Mouse (Mus musculus): ENCODE measurements at regions not wholly inside any gene's neighbourhood (a gene's known extent, or its start where the extent isn't known, plus 50 kb on each side); places are given as distances from the start of the nearest gene placed in this dataset.

DNA sequence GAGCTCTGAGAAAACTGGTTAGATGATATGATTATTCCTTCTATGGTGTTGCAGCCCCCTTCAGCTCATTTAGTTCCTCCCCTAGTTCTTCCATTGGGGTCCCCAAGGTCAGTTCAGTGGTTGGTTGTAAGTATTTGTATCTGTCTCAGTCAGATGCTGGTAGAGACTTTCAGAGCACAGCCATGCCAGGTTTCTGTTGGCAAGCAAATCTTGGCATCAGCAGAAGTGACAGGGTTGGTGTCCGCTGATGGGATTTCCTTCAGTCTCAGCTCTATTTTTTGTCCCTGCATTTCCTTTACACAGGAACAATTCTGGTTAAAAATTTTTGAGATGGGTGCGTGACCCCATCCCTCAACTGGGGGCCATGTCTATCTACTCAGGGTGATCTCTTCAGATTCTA, 55.3 kb upstream of the Spaca1 start:
- no peak for DNase-seq (ENCODE audit: low spot score in 2 of 2)

DNA sequence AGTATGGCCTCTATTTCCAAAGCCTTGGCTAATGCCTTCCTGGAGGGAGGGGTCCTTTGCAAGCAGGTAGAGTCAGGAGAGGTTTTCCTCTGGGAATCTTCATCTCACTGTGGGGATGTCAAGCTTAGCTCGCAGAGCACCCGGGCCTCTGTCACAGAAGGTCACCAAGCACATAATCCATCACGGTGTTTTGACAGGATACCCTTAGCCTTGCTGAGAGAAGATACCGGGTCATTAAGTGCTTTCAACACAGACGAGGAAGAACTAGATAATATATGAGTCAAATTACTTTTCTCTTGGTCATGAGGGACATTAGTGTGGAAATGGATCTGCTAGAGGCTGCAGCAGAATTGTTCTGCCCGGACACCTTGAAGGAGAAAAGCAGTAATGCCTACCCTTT, 64.3 kb upstream of the Spaca1 start:
- no peak for DNase-seq (ENCODE audit: low spot score in 2 of 2)

DNA sequence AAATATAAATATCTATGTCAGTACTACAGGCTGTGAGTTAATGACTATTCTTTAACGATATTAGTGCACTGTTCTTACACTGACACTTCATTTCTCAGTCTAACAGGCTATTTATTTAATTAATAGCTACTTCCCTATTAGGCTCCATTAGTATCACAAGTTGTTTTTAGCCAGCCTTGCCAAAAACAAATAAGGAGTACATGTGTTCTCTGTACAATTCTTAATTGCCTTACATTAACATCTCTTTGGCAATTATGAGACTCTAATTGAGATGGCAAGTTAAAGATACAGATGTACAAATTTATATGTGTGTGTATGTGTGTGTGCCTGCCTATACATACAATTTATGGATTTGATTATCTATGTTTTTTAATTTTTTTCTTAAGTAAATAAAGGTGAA, 67.1 kb upstream of the Spaca1 start:
- no peak for DNase-seq (ENCODE audit: low spot score in 2 of 2)

DNA sequence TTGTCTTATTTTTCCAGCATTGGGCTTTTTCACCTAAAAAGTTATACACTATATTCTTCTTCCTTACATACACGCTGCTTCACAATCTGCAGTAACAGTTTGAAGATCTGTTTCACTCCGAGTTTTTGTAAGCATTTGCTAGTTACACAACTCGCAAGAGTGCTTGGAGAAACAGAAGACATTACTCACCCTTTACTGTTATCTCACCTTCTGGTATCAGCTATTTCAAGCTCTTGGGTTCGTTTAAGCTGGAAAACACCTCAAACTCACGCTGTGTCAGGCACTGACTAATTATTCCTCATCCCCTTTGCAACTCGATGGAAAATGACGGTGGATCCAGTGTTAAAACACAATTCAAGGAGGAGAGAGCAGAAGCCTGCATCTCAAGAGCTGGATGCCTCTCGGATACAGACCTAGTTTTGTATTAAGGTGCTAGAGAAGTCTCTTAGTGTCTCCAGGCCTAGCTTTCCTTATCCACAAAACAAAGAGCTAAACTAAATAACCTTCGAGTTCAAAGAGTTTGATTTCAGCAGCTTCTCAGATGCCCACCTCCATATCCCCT, 73.0 kb upstream of the Spaca1 start:
- DNase-seq (ENCODE audit: low spot score in 2 of 2), result no peak

DNA sequence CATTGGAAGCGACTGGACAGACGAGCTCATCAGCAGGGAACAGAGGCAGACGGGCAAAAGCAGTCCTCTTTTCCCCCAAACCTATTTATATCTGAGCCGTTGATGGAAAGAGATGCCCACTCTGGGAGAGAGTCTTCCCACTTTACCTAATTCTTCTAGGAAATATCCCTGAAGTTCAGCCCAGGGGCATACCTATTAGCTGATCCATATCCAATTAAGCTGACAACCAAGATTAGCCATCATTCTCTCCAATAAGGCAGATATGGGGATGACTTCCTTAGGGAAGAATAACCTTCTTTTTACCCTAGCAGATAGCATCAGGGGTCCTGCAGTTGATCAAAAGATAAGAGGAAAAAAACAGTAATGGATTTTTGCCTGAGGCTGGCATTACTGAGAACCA, 78.2 kb upstream of the Spaca1 start:
- no peak for DNase-seq (ENCODE audit: low spot score in 2 of 2)

DNA sequence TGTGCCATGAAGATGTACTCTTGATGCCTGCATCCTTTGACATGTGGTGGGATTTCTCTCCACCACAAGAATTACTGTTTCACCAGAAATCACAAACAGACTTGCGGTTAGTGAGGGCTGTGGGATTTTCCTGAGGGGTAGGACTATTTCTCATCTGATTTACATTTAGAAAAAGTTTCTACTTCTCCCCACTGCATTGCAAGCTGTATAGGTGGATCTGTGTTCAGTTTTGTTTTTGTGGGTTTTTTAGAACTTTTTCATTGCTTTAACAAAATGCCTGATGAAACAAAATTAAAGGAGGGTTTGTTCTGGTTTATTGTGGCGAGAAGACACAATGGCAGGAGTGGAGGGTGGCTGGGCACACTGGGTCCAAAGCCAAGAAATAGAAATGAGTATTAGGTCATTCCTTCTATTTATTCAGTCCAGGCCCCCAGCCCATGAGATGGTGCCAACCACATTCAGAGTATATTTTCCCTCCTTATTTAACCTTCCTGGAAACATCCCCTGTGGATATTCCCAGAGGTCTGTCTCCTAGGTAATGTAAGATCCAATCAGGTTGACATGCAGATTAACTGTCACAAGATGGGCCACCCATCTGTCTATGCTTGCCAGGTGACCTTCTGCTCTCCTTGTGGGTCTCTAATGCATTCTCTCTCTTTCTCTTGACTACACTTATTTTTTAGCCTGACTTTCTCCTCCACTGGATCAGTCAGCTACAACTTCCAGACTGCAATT, 96.3 kb upstream of the Spaca1 start:
- no peak for DNase-seq (ENCODE audit: low spot score in 2 of 2)

DNA sequence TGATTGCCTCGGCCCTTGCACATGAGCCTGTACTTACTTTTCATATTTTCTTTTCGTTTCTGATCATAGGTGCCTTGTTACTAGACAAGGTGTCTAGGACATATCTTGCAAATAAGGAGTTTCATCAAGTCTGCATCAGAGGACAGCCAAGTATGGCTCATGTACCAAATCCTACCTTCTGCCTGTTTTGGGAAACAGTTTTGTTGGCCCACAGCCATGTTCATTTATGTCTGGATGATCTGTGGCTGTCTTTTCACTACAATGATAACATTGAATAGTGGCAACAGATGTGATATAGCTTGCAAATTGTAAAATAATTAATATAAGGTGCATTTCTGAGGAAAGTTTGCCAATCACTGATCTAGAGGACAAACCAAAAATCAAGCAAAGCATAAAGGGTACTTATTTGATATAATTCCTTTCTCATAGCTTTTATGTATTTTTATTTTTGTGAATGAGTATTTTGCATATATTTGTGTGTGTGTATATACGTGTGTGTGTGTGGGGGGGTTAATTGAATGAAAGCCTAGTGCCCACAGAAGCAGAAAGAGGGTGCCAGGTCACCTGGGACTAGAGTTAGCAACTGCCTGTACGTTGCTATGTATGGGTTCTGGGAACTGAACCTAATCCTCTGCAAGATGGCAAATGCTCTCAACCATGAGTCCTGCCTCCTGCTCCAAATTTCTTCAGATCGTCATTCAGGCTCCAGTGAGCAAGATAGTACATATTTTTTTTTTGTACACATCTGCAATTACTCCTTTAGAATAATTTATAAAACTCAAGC, 99.2 kb upstream of the Spaca1 start:
- no peak for DNase-seq (ENCODE audit: low spot score in 2 of 2)

DNA sequence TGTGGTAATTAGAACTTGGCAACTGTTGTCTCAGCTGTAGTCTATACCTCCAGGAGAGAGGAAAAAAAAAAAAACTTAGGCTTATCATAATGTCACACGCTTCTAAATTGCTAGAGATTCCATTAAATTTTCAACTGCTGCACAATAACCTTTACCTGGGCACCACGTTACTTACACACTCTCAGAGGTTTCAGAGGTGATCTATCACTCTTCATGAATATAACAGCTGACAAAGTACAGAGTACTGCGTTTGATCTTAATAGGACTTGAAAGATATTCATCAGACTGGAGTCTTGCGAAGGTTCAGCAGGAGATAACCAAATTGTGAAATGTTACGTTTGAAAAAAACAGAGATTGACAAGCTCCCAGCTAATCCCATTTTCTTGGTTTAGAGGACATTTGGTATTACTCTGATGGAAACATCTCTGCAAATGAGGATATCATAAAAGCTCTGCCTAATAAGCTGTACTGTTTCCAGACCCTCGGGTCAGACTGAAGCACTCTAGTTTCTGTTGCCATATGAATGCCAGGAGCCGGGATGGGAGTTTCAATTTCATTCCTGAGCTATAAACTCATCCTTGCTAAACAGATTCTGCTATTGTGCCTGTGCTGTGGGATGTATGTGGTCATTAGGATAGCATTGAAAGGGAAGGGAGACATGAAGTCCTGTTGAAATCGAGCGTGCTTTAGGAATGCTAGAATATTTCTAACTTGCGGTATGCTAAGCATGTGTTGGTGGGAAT, 101.8 kb upstream of the Spaca1 start:
- DNase-seq (ENCODE audit: low spot score in 2 of 2), result no peak

DNA sequence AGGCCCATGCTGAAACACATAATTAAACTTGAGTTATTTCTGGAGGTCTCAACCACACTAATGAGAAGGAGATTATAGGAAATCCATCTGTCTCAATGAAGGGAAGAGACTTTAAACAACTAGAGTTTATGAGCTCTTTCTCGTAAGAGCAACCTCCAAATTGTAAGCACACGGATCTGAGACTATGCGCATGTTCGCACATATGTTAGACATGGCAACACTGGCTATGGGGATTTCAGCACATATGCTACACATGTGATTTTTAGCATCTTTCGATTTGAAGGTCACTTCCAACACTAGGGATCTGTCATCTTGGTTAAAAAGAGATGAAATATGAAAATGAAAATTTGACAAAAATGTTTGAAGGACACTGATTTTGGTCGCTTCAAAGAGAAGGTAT, 105.5 kb upstream of the Spaca1 start:
- DNase-seq (ENCODE audit: low spot score in 2 of 2), result no peak

DNA sequence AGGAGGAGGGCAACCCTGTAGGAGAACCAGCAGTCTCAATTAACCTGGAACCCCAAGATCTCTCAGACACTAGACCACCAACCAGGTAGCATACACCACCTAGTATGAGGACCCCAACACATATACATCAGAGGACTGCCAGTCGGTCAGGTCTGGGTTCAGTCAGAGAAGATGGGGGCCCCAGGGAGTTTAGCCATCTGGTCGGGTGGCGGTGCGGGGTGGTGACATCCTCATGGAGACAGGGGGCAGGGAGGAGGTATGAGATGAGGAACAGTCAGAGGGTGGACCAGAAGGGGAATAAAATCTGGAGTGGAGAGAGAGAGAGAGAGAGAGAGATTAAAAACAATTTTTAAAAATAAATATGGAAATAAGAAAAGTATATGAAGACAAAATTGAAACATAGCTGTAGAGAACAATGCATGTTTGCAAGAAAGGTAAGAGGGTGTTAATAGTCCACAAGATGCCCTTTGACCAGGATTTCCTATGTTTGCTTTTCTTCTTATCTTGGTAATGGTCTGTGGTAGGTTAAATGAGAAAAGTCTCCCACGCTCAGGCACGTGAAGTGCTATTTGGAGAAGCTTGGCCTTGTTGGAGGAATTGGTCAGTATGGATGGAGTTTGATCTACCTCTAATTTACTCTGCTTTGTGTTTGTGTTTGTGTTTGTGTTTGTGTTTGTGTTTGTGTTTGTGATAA, 108.0 kb upstream of the Spaca1 start:
- no peak for DNase-seq (ENCODE audit: low spot score in 2 of 2)

DNA sequence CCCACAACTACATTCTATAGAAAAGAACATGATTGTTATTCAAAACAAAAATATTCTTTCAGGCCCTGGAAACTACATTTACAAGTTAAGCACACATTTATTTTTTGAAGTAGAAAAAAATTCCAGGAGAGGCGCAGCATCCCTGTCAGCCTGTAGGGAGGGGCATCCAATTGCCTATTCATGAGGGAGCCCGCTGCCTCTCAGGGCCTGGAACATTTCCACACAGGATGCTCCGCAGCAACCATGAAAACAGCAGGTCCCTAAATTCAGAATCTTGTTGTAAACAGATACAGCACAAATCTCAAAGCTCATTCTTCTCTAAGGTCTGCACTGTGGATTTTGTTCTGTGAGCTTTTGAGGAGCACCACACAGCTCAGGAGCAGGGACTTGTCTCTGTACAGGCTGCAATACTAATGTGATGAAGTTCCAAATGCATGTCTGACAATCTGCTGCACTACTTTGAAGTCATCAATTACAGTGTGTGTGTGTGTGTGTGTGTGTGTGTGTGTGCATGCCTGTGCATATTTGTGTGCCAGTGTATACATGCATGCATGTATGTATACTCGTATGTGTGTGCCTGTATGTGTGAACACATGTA, 121.4 kb upstream of the Spaca1 start:
- DNase-seq (ENCODE audit: low spot score in 2 of 2), result no peak

DNA sequence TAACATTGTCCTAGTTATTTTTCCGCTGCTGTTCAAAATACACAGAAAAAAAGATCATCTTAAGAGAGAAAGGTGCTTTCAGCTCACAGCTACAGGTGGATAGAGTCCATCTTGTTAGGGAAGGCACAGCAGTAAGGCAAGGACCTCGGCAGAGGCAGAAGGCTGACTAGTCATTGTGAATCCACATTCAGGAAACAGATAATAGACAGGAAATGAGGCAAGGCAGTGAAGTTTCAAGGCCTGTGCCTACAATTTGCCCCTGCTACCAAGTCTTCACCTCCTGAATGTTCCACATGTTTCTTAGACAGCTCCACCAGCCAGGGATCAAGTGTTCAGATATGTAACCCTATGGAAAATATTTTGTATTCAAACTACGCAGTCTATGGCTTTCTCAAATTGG, 122.0 kb upstream of the Spaca1 start:
- no peak for DNase-seq (ENCODE audit: low spot score in 2 of 2)

DNA sequence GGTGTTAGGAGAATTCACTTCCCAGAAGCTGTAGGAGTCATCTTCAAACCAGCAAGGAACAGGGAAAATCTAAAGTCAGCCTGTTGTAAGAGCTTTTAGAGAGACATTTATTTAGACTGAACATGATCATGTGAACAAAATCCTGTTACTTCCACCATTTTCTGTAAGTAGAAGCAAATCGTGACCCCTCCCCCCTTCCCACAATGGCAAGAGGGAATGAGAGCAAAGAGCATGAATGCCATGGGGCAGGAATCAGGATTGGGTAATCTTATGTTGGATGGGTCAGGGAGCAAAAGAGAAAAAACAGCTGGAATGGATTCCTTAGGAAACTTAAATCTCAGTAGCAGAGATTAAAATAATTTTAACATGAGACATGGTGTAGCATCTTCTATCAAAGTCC, 127.4 kb upstream of the Spaca1 start:
- no peak for DNase-seq (ENCODE audit: low spot score in 2 of 2)

DNA sequence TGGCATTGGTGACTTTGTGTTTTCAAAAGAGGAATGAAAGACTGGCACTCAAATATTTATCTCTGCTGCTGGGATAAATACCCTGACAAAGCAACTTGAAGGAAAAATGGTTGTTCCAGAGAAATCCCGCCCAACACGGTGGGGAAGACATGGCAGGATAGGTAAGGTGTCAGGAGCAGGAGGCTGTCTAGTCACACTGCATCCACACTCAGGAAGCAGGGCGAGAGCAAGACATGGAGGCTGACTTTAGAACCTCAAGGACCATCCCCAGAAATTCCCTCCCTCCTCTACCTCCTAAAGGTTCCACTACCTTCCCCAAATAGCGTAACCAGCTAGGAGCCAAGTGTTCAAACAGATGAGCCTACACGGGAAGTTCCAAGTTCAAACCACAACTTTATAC, 136.5 kb upstream of the Spaca1 start:
- no peak for DNase-seq (ENCODE audit: low spot score in 2 of 2)

DNA sequence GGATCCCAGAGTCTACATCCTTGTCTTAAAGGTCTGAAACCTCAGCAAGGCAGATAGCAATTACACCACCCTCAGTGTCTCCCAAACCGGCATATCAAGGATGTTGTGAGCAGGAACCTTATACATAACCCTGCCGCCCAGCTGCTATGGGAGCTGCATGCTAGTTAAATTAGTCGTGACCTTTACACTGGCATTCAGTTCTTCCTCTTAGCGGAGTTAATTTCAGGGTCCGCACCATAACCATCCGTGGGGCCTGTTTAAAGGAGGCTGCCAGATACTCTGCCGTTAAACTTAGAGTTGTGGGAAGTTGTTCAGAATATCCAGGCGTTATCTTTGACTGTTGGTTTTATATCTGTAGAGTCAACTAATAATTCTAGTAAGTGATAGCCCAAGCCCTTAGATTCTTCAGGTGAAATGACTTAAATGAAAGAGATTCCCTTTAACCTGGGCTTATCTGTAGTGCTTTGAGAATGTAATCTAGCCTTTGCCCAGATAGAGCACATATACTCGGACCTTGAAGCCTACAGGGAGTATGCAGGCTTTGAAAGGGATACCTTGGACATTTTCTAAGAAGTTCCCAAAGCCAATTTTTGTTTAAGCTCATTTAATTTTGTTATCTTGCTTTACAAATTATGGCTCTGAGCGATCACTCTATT, 153.3 kb upstream of the Spaca1 start:
- no peak for DNase-seq (ENCODE audit: low spot score in 2 of 2)

DNA sequence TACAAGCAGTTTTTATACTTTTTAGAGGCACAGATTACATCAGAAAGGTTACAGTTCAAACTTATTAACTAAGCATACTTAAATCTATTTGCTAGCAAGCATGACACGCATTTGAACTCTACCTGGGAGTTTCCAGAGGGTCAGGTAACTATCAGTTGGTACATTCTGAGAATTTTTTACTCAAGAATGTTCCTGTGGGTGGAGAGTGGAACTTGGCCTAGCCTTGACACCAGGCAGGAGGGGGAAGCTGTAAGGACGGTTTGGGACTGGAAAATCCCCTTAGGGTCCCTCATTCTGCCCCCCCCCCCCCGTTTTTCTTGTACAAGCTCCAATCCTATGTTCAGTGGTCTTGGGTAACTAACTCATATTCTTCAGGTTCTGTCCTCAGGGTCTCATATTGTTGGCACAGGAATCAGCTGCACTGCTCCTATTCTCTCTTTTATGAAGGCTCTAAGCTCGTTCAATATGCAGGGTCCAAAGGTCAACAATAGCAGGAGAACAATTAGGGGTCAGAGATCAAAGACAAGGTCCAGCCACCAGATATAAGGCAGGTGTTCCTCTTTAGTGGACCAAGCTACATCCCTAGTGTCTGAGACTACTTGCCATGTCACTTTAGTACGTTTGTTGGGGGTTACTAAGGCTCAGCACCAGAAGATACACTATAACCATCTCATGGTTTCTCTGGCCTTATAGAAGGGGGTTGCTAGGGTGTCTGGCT, 159.3 kb upstream of the Spaca1 start:
- no peak for DNase-seq (ENCODE audit: low spot score in 2 of 2)

DNA sequence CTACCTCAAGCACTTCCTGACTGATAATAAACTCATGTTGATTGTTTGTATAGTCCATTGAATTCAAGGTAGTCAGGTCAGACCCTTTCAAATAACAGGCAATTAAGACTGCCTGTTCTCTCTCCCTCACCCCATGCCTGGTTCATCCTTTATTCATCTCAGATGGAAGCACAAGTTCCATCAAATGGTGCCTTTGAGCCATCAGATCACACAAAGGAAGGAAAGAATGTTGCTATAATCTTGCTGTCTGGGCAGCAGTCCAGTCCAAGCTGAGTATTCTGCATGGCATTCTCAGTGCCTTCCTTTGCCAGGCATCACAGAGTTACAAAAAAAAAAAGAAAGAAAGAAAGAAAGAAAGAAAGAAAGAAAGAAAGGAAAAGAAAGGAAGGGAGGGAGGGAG, 163.7 kb upstream of the Spaca1 start:
- DNase-seq (ENCODE audit: low spot score in 2 of 2), result no peak

DNA sequence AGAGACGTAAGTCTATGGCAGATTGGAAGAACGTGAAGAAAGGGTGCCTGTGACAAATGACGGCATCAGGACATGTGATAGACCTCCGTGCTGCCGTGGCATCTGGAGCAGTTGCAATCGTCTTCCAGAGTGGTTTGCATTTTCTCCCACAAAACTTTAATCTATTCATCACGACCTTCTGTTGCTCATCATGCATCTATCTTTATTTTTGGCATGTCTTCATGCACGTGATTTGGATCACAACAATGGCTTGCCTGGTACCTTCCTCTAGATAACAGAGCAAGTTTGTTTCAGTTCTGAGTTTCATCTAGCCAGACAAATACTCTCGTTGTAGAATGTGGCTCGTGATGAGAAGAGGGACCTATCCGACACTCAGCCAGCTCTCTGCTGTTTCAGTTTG, 164.4 kb upstream of the Spaca1 start:
- DNase-seq (ENCODE audit: low spot score in 2 of 2), result no peak

DNA sequence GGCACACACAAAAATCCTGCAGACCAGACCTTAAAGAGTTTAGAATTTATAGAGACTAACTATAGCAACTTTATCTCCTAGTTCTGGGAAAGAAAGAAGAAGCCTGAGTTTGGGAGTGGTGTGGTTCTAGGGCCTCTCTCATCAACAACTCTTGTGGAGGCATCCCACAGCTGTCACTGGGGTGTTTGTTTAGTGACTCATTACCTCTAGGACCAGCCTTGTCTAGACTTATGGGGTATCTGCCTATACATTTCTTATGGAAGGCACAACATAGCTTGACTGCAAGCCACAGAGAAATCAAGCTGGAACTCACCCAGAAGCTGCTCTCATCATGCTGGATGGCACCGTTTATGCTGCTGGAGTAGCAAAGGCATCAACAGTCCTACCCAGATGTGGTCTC, 171.9 kb upstream of the Spaca1 start:
- DNase-seq (ENCODE audit: low spot score in 2 of 2), result no peak

DNA sequence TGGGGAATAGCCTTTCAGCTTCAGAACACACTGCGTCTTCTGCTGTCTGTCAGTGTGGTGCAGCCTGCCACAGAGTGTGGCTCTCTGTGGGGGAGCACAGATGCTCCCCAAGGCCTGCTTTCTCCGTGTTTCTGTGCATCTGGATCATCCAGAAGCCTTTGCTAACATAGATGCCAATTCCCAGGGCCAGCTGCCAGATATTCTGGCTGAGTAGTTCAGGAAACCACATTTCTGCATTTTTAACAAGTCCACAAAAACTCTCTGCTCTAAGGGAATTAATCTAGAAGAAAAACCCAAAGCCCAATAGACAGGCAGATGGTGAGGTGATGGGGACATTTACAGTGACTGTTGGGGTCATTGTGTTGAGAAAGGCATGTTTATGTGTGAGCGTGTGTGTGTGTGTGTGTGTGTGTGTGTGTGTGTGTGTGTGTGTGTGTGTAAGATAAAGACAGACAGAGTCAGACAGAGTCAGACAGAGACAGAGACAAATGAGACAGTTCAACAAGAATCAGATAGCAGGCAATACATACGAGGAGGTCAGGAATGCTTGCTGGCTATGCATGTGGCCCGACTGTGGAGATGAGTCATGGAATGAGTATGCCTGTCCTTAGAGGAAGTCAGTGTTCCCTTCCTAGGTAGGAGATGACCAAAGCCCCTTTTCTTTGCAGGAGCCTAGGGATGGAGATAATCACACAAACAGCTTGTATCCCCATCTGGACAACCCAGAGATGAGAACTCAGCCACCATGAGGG, 176.3 kb upstream of the Spaca1 start:
- no peak for DNase-seq (ENCODE audit: low spot score in 2 of 2)
